18 mouse cellular contexts compared by ENCODE assay signal in genomic region chrX:95902716-95903115, GRCm38 (mm10).
"Had no signal": no experiment of that assay in that cellular context is flagged by ENCODE, and none has a peak within 500 bp of the region (broad histone marks: within the 10 kb centered on the region; RNA-seq: fewer than 3 reads in every experiment).

No protein-coding gene starts in this region.

- H3K4me3 ChIP-seq: midbrain, embryonic 10.5 days; midbrain, embryonic 12.5 days; myocyte; neural tube, embryonic 13.5 days; neural tube, embryonic 15.5 days had no signal

- H3K27me3 ChIP-seq: midbrain, embryonic 12.5 days; neural tube, embryonic 13.5 days; neural tube, embryonic 15.5 days had no signal

- H3K4me1 ChIP-seq: midbrain, embryonic 10.5 days; midbrain, embryonic 12.5 days; neural tube, embryonic 13.5 days; neural tube, embryonic 15.5 days had no signal

- H3K9me3 ChIP-seq: midbrain, embryonic 10.5 days; midbrain, embryonic 12.5 days; neural tube, embryonic 13.5 days; neural tube, embryonic 15.5 days had no signal

- H3K9ac ChIP-seq: lung, embryonic 14.5 days; midbrain, embryonic 12.5 days; neural tube, embryonic 13.5 days; neural tube, embryonic 15.5 days had no signal

- ATAC-seq: midbrain, embryonic 16.5 days had no signal

- H3K36me3 ChIP-seq: midbrain, embryonic 10.5 days; midbrain, embryonic 12.5 days; neural tube, embryonic 13.5 days; neural tube, embryonic 15.5 days had no signal

- H3K4me2 ChIP-seq: lung, embryonic 14.5 days; midbrain, embryonic 12.5 days; neural tube, embryonic 13.5 days; neural tube, embryonic 15.5 days had no signal

- H3K27ac ChIP-seq: midbrain, embryonic 10.5 days; midbrain, embryonic 12.5 days; neural tube, embryonic 13.5 days; neural tube, embryonic 15.5 days had no signal

- DNase-seq: lung, adult 18-20 months; lung, embryonic 14.5 days; lung, postnatal 10 days; lung, postnatal 4 days; midbrain, embryonic 14.5 days; retina, postnatal 1 day; right cerebral cortex, adult 18-20 months; right cerebral cortex, postnatal 25 days; right cerebral cortex, postnatal 4 days; thymus, adult 18-20 months; thymus, postnatal 14 days; thymus, postnatal 36 days had no signal
